Mouse (Mus musculus) E14TG2a.4 (cell line): Measurements from ENCODE around the gene Slc29a3.

Experiments
- H3K27me3 ChIP-seq: 2 replicates; pipeline ENCODE4 v1.6.1; 2014; ENCODE audit warnings: low read length, control low read depth; ENCODE audit not compliant: insufficient read depth
- H3K36me3 ChIP-seq: 2 replicates; pipeline ENCODE4 v1.6.1; 2014; ENCODE audit warnings: low read length, control low read depth; ENCODE audit not compliant: insufficient read depth
- H3K4me1 ChIP-seq: replicated peaks from 2 replicates; pipeline ENCODE4 v1.6.1; 2014; ENCODE audit warnings: low read depth, low read length, control low read depth
- H3K4me3 ChIP-seq: replicated peaks from 2 replicates; pipeline ENCODE4 v1.5.1; 2014; ENCODE audit warnings: mild to moderate bottlenecking, low read length
- H3K9me3 ChIP-seq: 2 replicates; pipeline ENCODE4 v1.6.1; 2014; ENCODE audit warnings: low read length, control low read depth
- CTCF ChIP-seq: conservative IDR thresholded peaks from 2 replicates; pipeline ENCODE4 v1.5.1; 2014; ENCODE audit warnings: low read length
- NANOG ChIP-seq: IDR thresholded peaks from 2 replicates; pipeline ENCODE4 v1.6.1; 2014; ENCODE audit warnings: borderline replicate concordance, low read length, mixed read lengths
- POU5F1 ChIP-seq: IDR thresholded peaks from 2 replicates; pipeline ENCODE4 v1.6.1; 2014; ENCODE audit warnings: low read length, borderline replicate concordance

Slc29a3 gene

DNA sequence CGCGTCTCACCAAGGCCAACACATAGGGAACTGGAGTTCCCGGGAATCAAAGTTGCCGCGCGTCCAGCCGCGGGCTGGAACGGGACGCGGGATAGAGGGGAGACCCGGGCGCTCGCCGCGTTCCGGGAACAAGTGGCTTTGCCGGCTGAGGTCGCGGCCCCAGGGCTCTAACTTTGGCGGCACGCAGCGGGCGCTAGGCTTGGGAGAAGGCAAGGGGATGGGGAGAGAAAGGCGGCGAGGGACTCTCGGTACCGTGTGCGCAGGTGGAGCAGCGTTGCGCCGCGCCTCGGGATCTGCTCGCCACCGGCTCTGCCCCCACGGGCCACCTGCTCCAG is 66.0 kb downstream of the Slc29a3 start:
- H3K27me3 ChIP-seq, result peaks cover 85% of the 10 kb centered on the region

DNA sequence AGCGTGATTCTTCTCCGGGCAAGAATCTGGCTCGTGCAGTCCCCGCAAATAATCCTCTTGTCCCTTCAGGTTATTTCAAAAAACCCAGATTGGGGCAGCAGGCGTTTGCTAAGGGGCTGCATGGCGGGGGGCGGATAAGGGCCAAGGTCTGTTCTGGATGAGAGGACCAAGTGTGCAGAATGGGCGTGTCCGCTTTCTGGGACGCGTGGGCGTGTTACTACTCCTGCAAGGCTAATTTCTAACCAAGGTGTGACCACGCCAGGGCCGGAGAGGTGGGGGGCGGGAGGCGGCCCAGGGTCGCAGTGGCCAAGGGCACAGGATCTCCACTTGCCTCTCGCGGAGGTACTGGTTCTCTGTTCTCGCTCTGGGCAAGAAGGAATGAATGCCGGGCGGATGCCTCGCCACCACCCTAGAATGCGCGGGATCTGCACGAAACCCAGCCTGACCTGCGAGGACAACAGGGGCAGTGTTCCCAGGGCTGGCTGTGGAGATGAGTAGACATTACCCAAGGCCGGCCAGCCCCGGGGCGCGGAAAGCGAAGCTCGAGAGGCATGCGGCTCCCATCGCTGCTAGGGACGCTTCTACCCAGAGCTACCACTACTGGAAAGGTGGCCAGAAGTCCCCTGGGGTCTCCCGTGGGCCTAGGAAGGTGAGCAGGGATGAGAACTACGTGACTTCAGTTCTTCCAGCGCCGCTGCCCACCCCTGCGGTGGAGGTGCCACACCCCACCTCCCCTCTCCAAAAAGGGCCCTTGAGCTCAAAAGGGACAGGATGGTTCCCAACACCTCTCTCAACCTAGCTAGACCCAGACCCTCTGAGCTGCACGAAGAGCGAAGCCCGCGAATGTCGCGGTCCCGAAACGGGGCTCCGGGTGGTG is 66.6 kb downstream of the Slc29a3 start:
- Histone ChIP-seq H3K36me3 (no peaks in the 10 kb centered on the region), H3K4me1 (peaks cover 23% of the 10 kb centered on the region), H3K4me3 (peak overlapping the region; percentile 79), H3K27me3 (peaks cover 85% of the 10 kb centered on the region), H3K9me3 (no peaks in the 10 kb centered on the region)
- TF ChIP-seq CTCF, result no peak
- no peak for TF ChIP-seq POU5F1
- TF ChIP-seq NANOG, result no peak

More for the DNA sequence above, 66.0 kb downstream of the Slc29a3 start:
- Histone ChIP-seq H3K4me1 (peaks cover 29% of the 10 kb centered on the region), H3K9me3 (no peaks in the 10 kb centered on the region), H3K36me3 (no peaks in the 10 kb centered on the region), H3K4me3 (peak overlapping the region; percentile 79)
- TF ChIP-seq POU5F1 (no peak), NANOG (no peak), CTCF (no peak)

DNA sequence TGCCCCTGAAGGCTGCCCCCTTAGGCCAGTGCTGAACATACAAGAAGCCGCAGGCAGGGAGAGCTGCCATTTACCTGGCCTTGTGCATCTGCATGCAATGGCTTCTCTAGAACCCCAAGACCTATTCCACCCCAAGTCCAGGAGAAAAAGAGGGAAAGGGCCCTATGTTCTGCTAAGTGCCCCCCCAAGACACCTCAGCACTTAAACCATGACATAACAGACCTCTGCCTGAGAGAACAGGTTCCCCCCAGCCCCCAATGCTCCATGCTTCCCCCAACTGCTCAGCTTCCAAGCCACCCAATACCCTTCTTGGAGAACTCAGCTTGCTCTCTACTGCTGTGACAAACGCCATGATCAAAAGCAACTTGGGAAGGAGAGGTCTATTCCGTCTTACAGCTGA is 73.7 kb downstream of the Slc29a3 start:
- TF ChIP-seq NANOG (no peak), POU5F1 (no peak), CTCF (no peak)
- peaks cover 29% of the 10 kb centered on the region for H3K27me3 ChIP-seq
- H3K36me3 ChIP-seq, result no peaks in the 10 kb centered on the region
- no peaks in the 10 kb centered on the region for H3K4me1 ChIP-seq
- no peak overlapping the region for H3K4me3 ChIP-seq
- H3K9me3 ChIP-seq, result peaks cover 5% of the 10 kb centered on the region

DNA sequence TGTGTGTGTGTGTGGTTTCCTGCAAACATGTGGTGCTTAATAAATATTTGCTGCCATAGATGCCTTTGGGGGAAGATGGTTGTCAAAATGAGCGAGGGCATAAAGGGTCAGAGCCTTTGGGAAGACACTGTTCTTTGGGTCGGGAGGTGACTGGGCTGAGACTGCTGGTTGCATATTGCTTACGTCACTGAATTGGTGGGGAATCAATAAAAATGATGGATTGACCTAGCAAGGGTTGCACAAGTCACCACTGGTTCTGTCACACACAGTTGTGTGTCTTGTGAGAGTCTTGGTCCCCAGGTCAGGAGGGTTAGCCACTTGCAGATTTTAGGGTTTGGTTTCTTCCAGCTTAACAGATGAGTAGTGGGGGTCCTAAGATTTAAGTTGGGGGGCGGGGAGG is 75.3 kb downstream of the Slc29a3 start:
- Histone ChIP-seq H3K4me1 (no peaks in the 10 kb centered on the region), H3K36me3 (no peaks in the 10 kb centered on the region), H3K9me3 (peaks cover 5% of the 10 kb centered on the region), H3K4me3 (no peak overlapping the region), H3K27me3 (peaks cover 15% of the 10 kb centered on the region; the same call in 1 of the 2 replicates)
- no peak for TF ChIP-seq NANOG
- no peak for TF ChIP-seq POU5F1
- no peak for TF ChIP-seq CTCF

GRCm38 (mm10) chr10:60670166-60670565 is 82.4 kb downstream of the Slc29a3 start:
- Histone ChIP-seq H3K9me3 (peaks cover 3% of the 10 kb centered on the region; the same call in 1 of the 2 replicates), H3K4me3 (no peak overlapping the region), H3K4me1 (peaks cover 6% of the 10 kb centered on the region), H3K27me3 (no peaks in the 10 kb centered on the region), H3K36me3 (no peaks in the 10 kb centered on the region)
- TF ChIP-seq NANOG (no peak), CTCF (no peak), POU5F1 (no peak)

- Histone ChIP-seq H3K9me3 (peaks cover 3% of the 10 kb centered on the region; the same call in 1 of the 2 replicates), H3K4me3 (no peak overlapping the region), H3K36me3 (no peaks in the 10 kb centered on the region), H3K27me3 (no peaks in the 10 kb centered on the region), H3K4me1 (peaks cover 6% of the 10 kb centered on the region)
- no peak for TF ChIP-seq CTCF
Observed at GRCm38 (mm10) chr10:60668591-60668990, 84.0 kb downstream of the Slc29a3 start.
